Mouse (Mus musculus) stomach, postnatal 0 days (tissue): ENCODE results near the gene Fstl4.

Source experiments
- CTCF ChIP-seq: IDR thresholded peaks from 2 replicates; pipeline ENCODE4 v1.5.1; 2016; ENCODE audit warnings: antibody characterized with exemption, low read depth, mild to moderate bottlenecking, moderate library complexity
- EP300 ChIP-seq: optimal IDR thresholded peaks from 2 replicates; pipeline ENCODE3; 2016; ENCODE audit warnings: antibody characterized with exemption

- TF ChIP-seq CTCF (no peak), EP300 (no peak)
These were observed 376.4 kb downstream of the Fstl4 start for GRCm38 (mm10) chr11:53140722-53141400.
